Comparison of ENCODE assay signal across 24 mouse cellular contexts in genomic region chr16:32559493-32559892, GRCm38 (mm10). TPM values are rescaled to one million over a fixed set of nuclear protein-coding genes. Genes with fewer than 3 reads are reported as not detected.
A peak's percentile ranks its signal among the peaks of the same experiment; 100 is the strongest.
DNase-seq lines count a peak whose midpoint lies in the region; ATAC-seq and TF ChIP-seq lines count a peak whose summit lies in the region.
"Had no signal": no experiment of that assay in that cellular context is flagged by ENCODE, and none has a peak within 500 bp of the region (broad histone marks: within the 10 kb centered on the region; RNA-seq: fewer than 3 reads in every experiment).

No protein-coding gene starts in this region.

- H3K4me1 ChIP-seq in intestine, embryonic 16.5 days (ENCODE audit: control insufficient read depth, insufficient read depth, low read length) = no peaks in the 10 kb centered on the region
- no peaks in the 10 kb centered on the region for H3K4me1 ChIP-seq in intestine, embryonic 15.5 days (replicated peaks)
- H3K4me1 ChIP-seq in liver, embryonic 14.5 days (replicated peaks; ENCODE audit: control insufficient read depth in 2 of 2, insufficient read depth in 2 of 2, low read length in 1 of 2) = peaks cover 12 to 15% of the 10 kb centered on the region in 2 experiments
- peaks cover 8% of the 10 kb centered on the region; the same call in 1 of the 2 replicates for H3K4me1 ChIP-seq in liver, postnatal 0 days (ENCODE audit: insufficient read depth)
- H3K4me1 ChIP-seq in hindbrain, embryonic 12.5 days = no peaks in the 10 kb centered on the region
- H3K4me1 ChIP-seq: embryonic facial prominence, embryonic 15.5 days; heart, embryonic 13.5 days had no signal

- no peaks in the 10 kb centered on the region for H3K36me3 ChIP-seq in intestine, embryonic 16.5 days (ENCODE audit: control insufficient read depth, insufficient read depth, low read length)
- no peaks in the 10 kb centered on the region for H3K36me3 ChIP-seq in intestine, embryonic 15.5 days
- H3K36me3 ChIP-seq in liver, embryonic 14.5 days (replicated peaks; ENCODE audit: control insufficient read depth, insufficient read depth, low read depth) = no peaks in the 10 kb centered on the region
- H3K36me3 ChIP-seq in liver, postnatal 0 days (replicated peaks; ENCODE audit: insufficient read depth, low read length) = no peaks in the 10 kb centered on the region
- H3K36me3 ChIP-seq in hindbrain, embryonic 12.5 days = no peaks in the 10 kb centered on the region
- H3K36me3 ChIP-seq: embryonic facial prominence, embryonic 15.5 days; forebrain, embryonic 10.5 days; G1E; heart, embryonic 13.5 days had no signal

- peak; percentile 64 for DNase-seq in kidney, adult 9 months
- DNase-seq in kidney, postnatal 4 days = no peak
- DNase-seq in liver, embryonic 14.5 days (ENCODE audit: low read depth in 3 of 3, low spot score in 3 of 3) = no peak
- no peak for DNase-seq in liver, postnatal 0 days
- no peak for DNase-seq in lung, postnatal 25 days (ENCODE audit: low spot score)
- DNase-seq: adrenal gland, postnatal 14 days; B cell, adult 2 months; cerebellum, adult 11-12 months; cerebellum, adult 9-11 months; embryo, embryonic 11 days; gastrocnemius, postnatal 36 days; heart, adult 11 months; heart, postnatal 36 days had no signal

- 66% methylated on average over 4 of the region's 4 CpGs for WGBS in intestine, embryonic 16.5 days
- WGBS in intestine, embryonic 15.5 days = 61% methylated on average over 4 of the region's 4 CpGs
- WGBS in liver, embryonic 14.5 days (ENCODE audit: insufficient replicate concordance) = 72% methylated on average over 4 of the region's 4 CpGs
- 81% methylated on average over 4 of the region's 4 CpGs for WGBS in liver, postnatal 0 days (ENCODE audit: insufficient replicate concordance)
- WGBS in hindbrain, embryonic 12.5 days = 73% methylated on average over 4 of the region's 4 CpGs

- peak overlapping the region; percentile 2; the same call in 1 of the 2 replicates for H3K27ac ChIP-seq in intestine, embryonic 16.5 days (ENCODE audit: low read length)
- H3K27ac ChIP-seq in intestine, embryonic 15.5 days = no peak overlapping the region
- no peak overlapping the region for H3K27ac ChIP-seq in liver, embryonic 14.5 days
- no peak overlapping the region for H3K27ac ChIP-seq in liver, postnatal 0 days (ENCODE audit: low read depth)
- no peak overlapping the region for H3K27ac ChIP-seq in hindbrain, embryonic 12.5 days
- H3K27ac ChIP-seq: embryonic facial prominence, embryonic 15.5 days; forebrain, embryonic 10.5 days; heart, embryonic 13.5 days had no signal

- H3K9me3 ChIP-seq in intestine, embryonic 16.5 days (ENCODE audit: control insufficient read depth, low read length) = no peaks in the 10 kb centered on the region
- H3K9me3 ChIP-seq in intestine, embryonic 15.5 days = no peaks in the 10 kb centered on the region
- H3K9me3 ChIP-seq in liver, embryonic 14.5 days (ENCODE audit: control insufficient read depth, low read length) = no peaks in the 10 kb centered on the region
- no peaks in the 10 kb centered on the region for H3K9me3 ChIP-seq in liver, postnatal 0 days (ENCODE audit: low read length)
- H3K9me3 ChIP-seq in hindbrain, embryonic 12.5 days (replicated peaks) = no peaks in the 10 kb centered on the region
- H3K9me3 ChIP-seq: embryonic facial prominence, embryonic 15.5 days; forebrain, embryonic 10.5 days; G1E; heart, embryonic 13.5 days had no signal

- TF ChIP-seq EP300 in liver, embryonic 14.5 days (IDR thresholded peaks at IDR 0.05; ENCODE audit: low read depth) = no peak
- no peak for TF ChIP-seq EP300 in liver, postnatal 0 days (IDR thresholded peaks at IDR 0.05; ENCODE audit: low read depth)

- no peak overlapping the region for H3K4me2 ChIP-seq in intestine, embryonic 16.5 days (ENCODE audit: low read depth, low read length)
- no peak overlapping the region for H3K4me2 ChIP-seq in intestine, embryonic 15.5 days (replicated peaks)
- no peak overlapping the region for H3K4me2 ChIP-seq in liver, embryonic 14.5 days (ENCODE audit: low read depth)
- H3K4me2 ChIP-seq in liver, postnatal 0 days (ENCODE audit: low read depth, low read length) = no peak overlapping the region
- no peak overlapping the region for H3K4me2 ChIP-seq in hindbrain, embryonic 12.5 days (replicated peaks)
- H3K4me2 ChIP-seq: embryonic facial prominence, embryonic 15.5 days; heart, embryonic 13.5 days had no signal

- no peak overlapping the region for H3K4me3 ChIP-seq in intestine, embryonic 16.5 days (ENCODE audit: low read length)
- H3K4me3 ChIP-seq in intestine, embryonic 15.5 days (replicated peaks) = no peak overlapping the region
- no peak overlapping the region for H3K4me3 ChIP-seq in liver, embryonic 14.5 days (ENCODE audit: insufficient read depth in 1 of 2, low read depth in 2 of 2, low read length in 2 of 2)
- no peak overlapping the region for H3K4me3 ChIP-seq in liver, postnatal 0 days (ENCODE audit: low read depth, low read length)
- H3K4me3 ChIP-seq in hindbrain, embryonic 12.5 days = no peak overlapping the region
- H3K4me3 ChIP-seq: embryonic facial prominence, embryonic 15.5 days; erythroblast, embryonic 14.5 days; forebrain, embryonic 10.5 days; heart, embryonic 13.5 days had no signal

- H3K9ac ChIP-seq in intestine, embryonic 16.5 days (ENCODE audit: low read depth, low read length) = no peak overlapping the region
- no peak overlapping the region for H3K9ac ChIP-seq in intestine, embryonic 15.5 days
- H3K9ac ChIP-seq in liver, embryonic 14.5 days (replicated peaks) = 0 out of 2 replicates have a peak overlapping the region, but pooled peaks have one; percentile 40
- H3K9ac ChIP-seq in liver, postnatal 0 days (replicated peaks) = no peak overlapping the region
- no peak overlapping the region for H3K9ac ChIP-seq in hindbrain, embryonic 12.5 days
- H3K9ac ChIP-seq: embryonic facial prominence, embryonic 15.5 days; heart, embryonic 13.5 days had no signal

- no peaks in the 10 kb centered on the region for H3K27me3 ChIP-seq in intestine, embryonic 16.5 days (replicated peaks; ENCODE audit: control insufficient read depth, insufficient read depth, low read length)
- no peaks in the 10 kb centered on the region for H3K27me3 ChIP-seq in intestine, embryonic 15.5 days (replicated peaks)
- H3K27me3 ChIP-seq in liver, embryonic 14.5 days (ENCODE audit: control insufficient read depth, insufficient read depth, low read length) = no peaks in the 10 kb centered on the region
- H3K27me3 ChIP-seq in liver, postnatal 0 days (ENCODE audit: insufficient read depth, low read length) = no peaks in the 10 kb centered on the region
- H3K27me3 ChIP-seq in hindbrain, embryonic 12.5 days = no peaks in the 10 kb centered on the region
- H3K27me3 ChIP-seq: embryonic facial prominence, embryonic 15.5 days; heart, embryonic 13.5 days had no signal

- ATAC-seq in intestine, embryonic 16.5 days = peak; percentile 34; the same call in 1 of the 2 replicates
- no peak for ATAC-seq in intestine, embryonic 15.5 days
- ATAC-seq in liver, embryonic 14.5 days (ENCODE audit: insufficient read depth) = no peak
- ATAC-seq in liver, postnatal 0 days = no peak
- ATAC-seq in hindbrain, embryonic 12.5 days (ENCODE audit: low FRiP score) = no peak
- ATAC-seq: activated CD4-positive, CD25-positive, alpha-beta regulatory T cell, adult 4 months; CD4-positive, CD25-positive, alpha-beta regulatory T cell, adult 4 months; forebrain, embryonic 14.5 days had no signal

- TF ChIP-seq CTCF in liver, embryonic 14.5 days (IDR thresholded peaks at IDR 0.05; ENCODE audit: low read depth) = no peak
- TF ChIP-seq CTCF in liver, postnatal 0 days (IDR thresholded peaks at IDR 0.05; ENCODE audit: low read depth) = no peak

RNA-seq across cellular contexts. Expression of gene Tfrc, which starts 49.2 kb away (rescaled TPM):
- polyA plus RNA-seq in intestine, embryonic 16.5 days (2015; fragmentation: Nextera tagmentation; extraction: Ambion mirVana) = 56.4 and 64.9 TPM in 2 replicates
- 88.1 and 103 TPM in 2 replicates for polyA plus RNA-seq in intestine, embryonic 15.5 days (2015; fragmentation: Nextera tagmentation; extraction: Ambion mirVana)
- 157 and 235 TPM in 2 replicates for polyA plus RNA-seq in liver, embryonic 14.5 days (2012; rRNA removed)
- polyA plus RNA-seq in liver, embryonic 14.5 days (2014; fragmentation: Nextera tagmentation; extraction: Ambion mirVana) = 388 and 433 TPM in 2 replicates
- 85.1 and 103 TPM in 2 replicates for polyA plus RNA-seq in liver, postnatal 0 days (2015; fragmentation: Nextera tagmentation; extraction: Ambion mirVana)
- 44.4 and 55.4 TPM in 2 replicates for polyA plus RNA-seq in hindbrain, embryonic 12.5 days (2016; fragmentation: Nextera tagmentation; extraction: Ambion mirVana)
